Mouse (Mus musculus) T-helper 1 cell (primary cell): ENCODE measurements at regions not wholly inside any gene's neighbourhood (a gene's known extent, or its start where the extent isn't known, plus 50 kb on each side); places are given as distances from the start of the nearest gene placed in this dataset.

ENCODE experiments used
- in situ Hi-C: fragments of 300-600 bp; cut with MboI, MseI; formaldehyde crosslinking; loops from one replicate; pipeline ENCODE4 v1.15.1; 2025; ENCODE audit warnings: high pct_unique_total_duplicates

GRCm38 (mm10) chr13:37561437-37561836 is 216.4 kb downstream of the Ly86 start:
- in situ Hi-C loops = loop anchor here (5.0 kb wide), 1 partner anchor 56 kb away; no protein-coding TSS in a partner anchor

DNA sequence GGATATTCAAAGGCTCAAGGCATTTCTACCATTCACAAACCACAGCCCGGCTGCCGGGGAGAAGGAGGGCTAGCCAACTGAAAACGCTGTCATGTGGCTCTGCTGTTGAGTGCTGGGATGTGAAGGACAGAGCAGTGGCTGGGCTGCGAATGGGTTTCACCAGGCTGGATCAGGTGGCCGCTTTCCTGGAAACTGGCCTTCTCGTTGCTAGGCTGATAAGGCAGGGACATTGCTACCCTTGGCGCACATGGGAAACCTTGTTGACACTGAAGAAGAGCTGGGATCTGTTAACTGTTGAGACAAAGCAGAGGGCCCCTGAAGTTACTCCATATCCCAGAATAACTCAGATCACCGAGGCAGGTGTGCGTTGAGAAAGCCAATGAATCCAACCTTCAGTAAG is 216.1 kb upstream of the Rreb1 start:
- in situ Hi-C loops = loop anchor here (5.0 kb wide), 1 partner anchor 55 kb away; no protein-coding TSS in a partner anchor

DNA sequence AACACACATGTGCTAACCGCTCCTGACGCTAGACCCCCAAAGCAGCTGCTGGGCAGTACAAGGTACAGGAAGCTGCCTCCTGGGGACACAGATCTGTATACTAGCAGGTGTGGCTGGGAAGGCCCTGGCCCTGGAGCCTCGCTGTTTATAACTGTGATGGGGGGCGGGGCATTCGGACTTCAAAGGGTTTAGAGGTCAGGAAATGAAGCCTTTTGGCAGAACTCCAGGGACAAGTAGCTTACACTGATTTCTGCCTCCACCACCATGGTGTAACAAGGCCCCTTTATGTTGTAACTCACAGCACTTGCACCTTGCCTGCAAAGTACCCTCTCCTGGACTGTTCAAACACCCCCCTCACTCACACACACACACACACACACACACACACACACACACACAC is 215.5 kb upstream of the Rreb1 start:
- in situ Hi-C loops = loop anchor here (5.0 kb wide), 1 partner anchor 55 kb away; no protein-coding TSS in a partner anchor

GRCm38 (mm10) chr13:37569051-37569450 is 209.1 kb upstream of the Rreb1 start:
- in situ Hi-C loops = no loop called here

- in situ Hi-C loops = no loop called here
These were observed 208.7 kb upstream of the Rreb1 start for GRCm38 (mm10) chr13:37569486-37569885.

DNA sequence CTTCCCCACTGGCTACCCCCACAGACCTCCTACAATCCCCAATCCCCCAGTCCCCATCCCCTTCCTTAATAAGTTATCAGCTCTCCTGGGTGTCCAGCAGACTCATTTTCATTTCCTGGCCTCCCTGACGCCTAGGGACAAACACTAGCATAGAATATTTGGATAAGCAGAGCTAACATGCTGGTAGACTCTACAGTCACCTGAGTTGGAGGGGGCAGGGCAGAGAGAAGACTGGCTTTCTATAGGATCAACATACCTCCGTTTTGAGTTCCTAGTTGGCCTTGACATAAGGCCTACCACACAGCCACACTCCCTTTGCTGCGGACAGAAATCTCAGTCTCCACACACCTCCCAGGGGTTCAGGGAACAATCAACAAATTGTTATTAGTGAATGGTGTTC is 205.2 kb upstream of the Rreb1 start:
- in situ Hi-C loops = no loop called here

- in situ Hi-C loops = no loop called here
These were observed 199.0 kb upstream of the Rreb1 start for GRCm38 (mm10) chr13:37579231-37579630.

- in situ Hi-C loops = no loop called here
These were observed 198.4 kb upstream of the Rreb1 start for GRCm38 (mm10) chr13:37579775-37580174.

DNA sequence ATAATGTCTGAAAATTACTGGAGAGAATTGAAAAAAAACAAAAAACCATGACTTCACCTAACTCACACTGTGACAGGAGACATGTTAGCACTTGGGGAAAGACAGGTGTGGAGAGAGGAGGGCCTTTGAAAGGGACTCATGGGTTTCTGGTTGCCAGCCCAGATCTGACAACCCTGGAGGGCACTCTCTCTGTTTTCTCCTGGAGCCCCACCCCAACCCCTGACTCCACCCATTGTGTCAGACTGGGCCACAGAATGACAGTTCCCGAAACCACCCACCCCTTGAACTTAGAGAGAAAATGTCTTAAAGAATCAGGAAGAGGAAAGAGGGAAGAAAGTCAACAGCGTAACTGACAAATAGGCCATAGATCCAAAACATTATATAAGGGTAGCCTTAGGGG is 197.4 kb upstream of the Rreb1 start:
- in situ Hi-C loops = no loop called here

DNA sequence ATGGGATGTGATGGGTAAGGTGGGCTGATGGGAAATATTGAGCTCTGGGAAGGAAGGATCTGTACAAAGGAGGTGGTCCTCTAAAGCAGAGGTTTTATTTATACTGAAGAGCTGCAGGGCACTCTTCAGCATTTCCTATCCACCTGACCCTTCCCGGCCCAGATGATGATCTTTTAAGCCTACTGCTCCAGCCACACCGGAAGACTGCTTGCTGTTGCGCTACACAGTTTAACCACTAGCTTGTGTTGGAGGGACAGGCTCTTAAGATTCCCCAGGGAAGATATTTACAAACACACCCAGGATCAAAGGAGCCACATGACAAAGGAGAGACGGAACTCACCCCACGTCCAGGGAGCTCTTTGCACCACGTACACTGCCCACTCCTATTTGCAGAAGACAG is 196.8 kb upstream of the Rreb1 start:
- in situ Hi-C loops = no loop called here

DNA sequence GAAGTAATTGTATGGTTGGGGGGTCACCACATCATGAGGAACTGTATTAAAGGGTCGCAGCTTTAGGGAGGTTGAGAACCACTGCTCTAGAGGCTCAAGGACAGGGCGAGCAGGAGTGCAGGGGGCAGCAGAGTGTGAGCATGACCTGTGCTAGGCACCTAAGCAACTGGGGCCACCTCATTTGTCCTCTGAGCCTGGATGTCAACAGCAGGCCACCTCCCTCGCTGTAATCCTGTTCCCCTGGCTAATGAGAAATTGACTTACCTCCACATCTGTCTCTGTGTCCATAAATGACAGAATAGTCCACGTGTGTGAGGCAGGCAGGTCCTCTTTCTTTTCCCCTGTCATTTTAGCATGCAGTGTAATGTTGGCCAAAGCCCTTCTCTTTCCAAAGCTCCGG is 192.7 kb upstream of the Rreb1 start:
- in situ Hi-C loops = no loop called here

- in situ Hi-C loops = no loop called here
These were observed 191.7 kb upstream of the Rreb1 start for GRCm38 (mm10) chr13:37586511-37586910.

- in situ Hi-C loops = no loop called here
These were observed 190.3 kb upstream of the Rreb1 start for GRCm38 (mm10) chr13:37587911-37588310.

DNA sequence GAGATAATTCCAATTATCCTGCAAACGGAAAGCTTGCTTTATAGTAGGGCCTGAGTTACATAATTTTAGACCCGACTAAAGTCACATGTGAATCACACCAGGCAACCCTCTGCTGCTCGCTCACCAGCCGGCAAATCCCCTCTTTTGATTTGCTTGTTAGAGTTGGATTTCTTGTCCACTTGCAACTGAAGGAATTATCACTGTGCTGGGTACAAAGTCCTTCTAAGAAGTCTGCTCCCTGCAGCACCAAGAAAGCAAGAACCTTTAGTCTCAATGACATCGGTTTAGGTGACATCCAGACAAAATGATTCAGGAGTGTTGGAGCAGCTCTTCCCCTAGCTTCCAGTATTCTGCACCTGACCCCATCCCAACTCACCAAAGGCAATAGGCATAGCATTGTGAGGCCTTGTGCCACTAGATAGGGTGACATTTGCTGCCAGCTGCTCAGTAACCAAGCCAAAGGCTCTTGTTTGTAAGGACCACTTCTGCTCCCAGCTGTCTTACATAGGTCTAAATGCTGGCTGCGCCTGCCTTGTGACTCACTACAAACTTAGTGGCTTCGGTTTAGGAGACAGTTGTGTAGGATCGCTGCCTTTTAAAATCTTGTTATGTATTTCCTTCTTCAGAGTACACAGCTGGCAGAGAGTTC is 189.5 kb upstream of the Rreb1 start:
- in situ Hi-C loops = no loop called here

- in situ Hi-C loops = no loop called here
These were observed 186.1 kb upstream of the Rreb1 start for GRCm38 (mm10) chr13:37592149-37592548.

DNA sequence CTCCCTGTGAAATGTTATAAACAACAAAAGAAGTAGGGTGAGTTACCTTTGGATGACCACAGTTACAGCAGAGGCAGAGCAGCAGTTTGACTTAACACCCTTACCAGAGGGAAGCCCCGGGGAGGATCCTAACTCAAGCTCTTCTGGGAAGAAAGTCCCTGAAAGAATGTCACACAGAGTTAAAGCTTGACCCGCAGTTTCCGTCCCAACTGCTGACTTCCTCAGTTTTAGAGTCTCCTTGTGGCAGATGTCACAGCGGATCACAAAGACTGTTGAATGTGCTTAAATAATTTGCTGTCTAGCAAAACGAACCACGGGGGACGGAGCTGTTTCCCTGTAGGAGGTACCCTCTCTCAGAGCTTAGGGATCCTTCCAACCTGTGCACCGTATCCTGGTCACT is 183.0 kb upstream of the Rreb1 start:
- in situ Hi-C loops = no loop called here

DNA sequence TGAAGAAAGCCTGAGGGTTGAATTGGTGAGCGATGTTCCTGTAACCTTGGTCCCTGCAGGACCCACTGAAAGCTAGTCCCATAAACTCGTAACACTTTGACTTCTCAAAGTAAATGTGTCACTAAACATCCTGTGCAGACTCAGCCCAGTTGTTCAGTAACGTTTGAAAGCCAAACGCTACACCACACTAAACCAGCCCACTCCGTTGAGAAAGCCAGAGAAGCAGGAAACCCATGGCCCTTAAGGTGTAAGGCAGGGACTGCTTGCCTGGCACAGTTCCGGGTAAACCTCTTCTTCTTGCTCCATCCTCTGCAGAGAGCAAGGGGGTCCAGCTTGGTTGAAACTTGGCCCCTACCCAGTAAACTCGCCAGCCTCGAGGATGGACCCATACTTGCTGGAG is 180.6 kb upstream of the Rreb1 start:
- in situ Hi-C loops = no loop called here

GRCm38 (mm10) chr13:37598165-37598775 is 179.9 kb upstream of the Rreb1 start:
- in situ Hi-C loops = no loop called here

DNA sequence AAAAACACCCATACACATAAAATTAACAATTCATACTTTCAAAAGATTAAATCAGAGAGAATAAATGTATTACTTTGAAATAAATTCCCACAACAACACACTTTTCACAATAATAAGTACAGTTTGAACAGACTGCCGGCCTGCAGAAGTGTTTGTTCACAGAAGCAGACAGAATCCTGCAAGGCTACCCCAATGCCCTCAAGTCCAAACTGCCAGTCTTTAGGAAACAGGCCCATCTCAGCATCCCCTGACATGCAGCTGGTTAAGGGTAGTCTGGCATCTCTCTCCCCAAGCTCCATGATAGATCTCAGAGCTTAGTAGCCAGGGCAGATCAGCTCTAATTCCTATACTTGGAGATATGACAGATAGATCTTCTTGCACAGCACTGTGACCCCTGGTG is 178.5 kb upstream of the Rreb1 start:
- in situ Hi-C loops = no loop called here

DNA sequence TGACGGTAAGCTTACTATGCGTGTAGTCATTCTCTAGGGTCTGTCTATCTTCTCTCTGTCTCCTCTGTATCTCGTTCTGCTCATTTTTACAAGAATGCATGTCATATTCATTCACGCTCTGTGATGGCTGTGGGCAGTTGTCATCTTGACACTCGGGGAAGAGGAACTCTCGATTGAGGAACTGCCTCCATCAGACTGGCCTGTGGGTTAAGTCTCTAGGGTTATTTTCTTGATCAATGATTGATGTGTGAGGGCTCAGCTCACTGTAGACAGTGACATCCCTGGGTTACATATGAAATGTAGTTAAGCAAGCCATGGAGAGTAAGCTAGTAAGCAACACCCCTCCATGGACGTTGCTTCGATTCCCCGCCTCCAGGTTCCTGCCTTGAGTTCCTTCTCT is 178.0 kb upstream of the Rreb1 start:
- in situ Hi-C loops = no loop called here

DNA sequence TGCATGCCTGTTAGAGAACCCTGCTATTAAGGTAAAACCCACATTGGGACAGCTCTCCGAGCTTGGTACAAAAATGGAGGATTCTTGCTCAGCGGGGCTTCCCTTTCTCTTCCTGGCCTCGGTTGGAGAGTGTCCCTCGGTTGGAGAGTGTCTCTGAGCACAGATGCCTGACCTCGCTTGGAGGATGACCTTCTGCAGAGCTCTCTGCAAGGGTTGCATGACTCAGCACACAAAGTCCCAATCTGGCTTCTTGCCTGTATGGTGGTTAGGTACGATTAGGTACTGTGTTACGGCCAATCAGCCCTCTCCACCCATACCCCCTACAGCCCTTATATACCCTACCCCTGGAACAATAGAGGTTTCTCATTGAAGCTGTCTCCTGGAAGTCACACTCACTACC is 177.1 kb upstream of the Rreb1 start:
- in situ Hi-C loops = no loop called here

GRCm38 (mm10) chr13:37602256-37602655 is 175.9 kb upstream of the Rreb1 start:
- in situ Hi-C loops = no loop called here

GRCm38 (mm10) chr13:37603226-37603994 is 174.8 kb upstream of the Rreb1 start:
- in situ Hi-C loops = no loop called here
